Mouse (Mus musculus) limb, embryonic 14.5 days (tissue): ENCODE measurements around the gene Zfp606. TPM values are rescaled to one million over a fixed set of nuclear protein-coding genes. Genes with fewer than 3 reads are reported as not detected.
A peak's percentile ranks its signal among the peaks of the same experiment; 100 is the strongest.

Experiments used
- ATAC-seq: fragments of 200-750 bp; cut with Nextera tagmentation; 2 replicates; pipeline ENCODE4 v1.8.0; 2017; ENCODE audit warnings: low read depth, moderate number of reproducible peaks, moderate TSS enrichment; ENCODE audit not compliant: low FRiP score
- DNase-seq: peaks from one replicate; pipeline ENCODE4 v3.0.0-alpha.2; 2015; ENCODE audit warnings: low spot score
- H3K27ac ChIP-seq: fragments of 300-500 bp; sonication (generic); replicated peaks from 2 replicates; pipeline ENCODE4 v1.5.1; 2014; ENCODE audit warnings: low read depth, mild to moderate bottlenecking, low read length, moderate library complexity, mixed read lengths
- H3K27me3 ChIP-seq: fragments of 300-500 bp; sonication (generic); 2 replicates; pipeline ENCODE4 v1.6.1; 2014; ENCODE audit warnings: low read length, mixed read lengths; ENCODE audit not compliant: control insufficient read depth, insufficient read depth
- H3K36me3 ChIP-seq: fragments of 300-500 bp; sonication (generic); 2 replicates; pipeline ENCODE4 v1.6.1; 2014; ENCODE audit warnings: mild to moderate bottlenecking, low read length, moderate library complexity, mixed read lengths; ENCODE audit not compliant: control insufficient read depth, insufficient read depth
- H3K4me1 ChIP-seq: fragments of 300-500 bp; sonication (generic); 2 replicates; pipeline ENCODE4 v1.6.1; 2014; ENCODE audit warnings: antibody characterized with exemption, low read length, mixed read lengths; ENCODE audit not compliant: control insufficient read depth, insufficient read depth
- H3K4me2 ChIP-seq: fragments of 300-500 bp; sonication (generic); replicated peaks from 2 replicates; pipeline ENCODE4 v1.6.1; 2014; ENCODE audit warnings: low read depth, mild to moderate bottlenecking, low read length, moderate library complexity; ENCODE audit not compliant: severe bottlenecking
- H3K4me3 ChIP-seq: fragments of 300-500 bp; sonication (generic); replicated peaks from 2 replicates; pipeline ENCODE4 v1.5.1; 2014; ENCODE audit warnings: low read length
- H3K9ac ChIP-seq: fragments of 300-500 bp; sonication (generic); 2 replicates; pipeline ENCODE4 v1.6.1; 2014; ENCODE audit warnings: mild to moderate bottlenecking, low read depth, low read length, moderate library complexity; ENCODE audit not compliant: severe bottlenecking
- H3K9me3 ChIP-seq: fragments of 300-500 bp; sonication (generic); 2 replicates; pipeline ENCODE4 v1.6.1; 2016; ENCODE audit warnings: low read length; ENCODE audit not compliant: control insufficient read depth
- POLR2A ChIP-seq: fragments of 200-500 bp; IDR thresholded peaks from 2 replicates; pipeline ENCODE4 v1.8.0; 2012; ENCODE audit warnings: inconsistent platforms, mild to moderate bottlenecking, moderate library complexity, borderline replicate concordance; ENCODE audit not compliant: insufficient read depth, insufficient read length; ENCODE audit errors: extremely low read depth
- WGBS: fragments of 180-500 bp; shearing (Covaris S2); extraction: QIAGEN DNeasy Blood & Tissue Kit; methylation state at CpG from one replicate; pipeline ENCODE4 v1.1.7; 2014; 5-methylcytosine and 5-hydroxymethylcytosine counted together
- polyA plus RNA-seq, 2 experiments: library from polyadenylated mRNA; depleted of rRNA in 1 of 2; stranded (reverse) in 1 of 2; unstranded in 1 of 2; fragments of >200 nt; fragmentation: Nextera tagmentation in 1 of 2; extraction: Ambion mirVana in 1 of 2; gene quantifications; 2 replicates each; pipeline versions ENCODE4 v1.2.1 to v1.2.3; 2012 to 2014

The Zfp606 gene
- polyA plus RNA-seq (2012; rRNA removed), result 9.6 and 12.3 TPM in 2 replicates
- polyA plus RNA-seq (2014; fragmentation: Nextera tagmentation; extraction: Ambion mirVana), result 23.5 and 27.9 TPM in 2 replicates

DNA sequence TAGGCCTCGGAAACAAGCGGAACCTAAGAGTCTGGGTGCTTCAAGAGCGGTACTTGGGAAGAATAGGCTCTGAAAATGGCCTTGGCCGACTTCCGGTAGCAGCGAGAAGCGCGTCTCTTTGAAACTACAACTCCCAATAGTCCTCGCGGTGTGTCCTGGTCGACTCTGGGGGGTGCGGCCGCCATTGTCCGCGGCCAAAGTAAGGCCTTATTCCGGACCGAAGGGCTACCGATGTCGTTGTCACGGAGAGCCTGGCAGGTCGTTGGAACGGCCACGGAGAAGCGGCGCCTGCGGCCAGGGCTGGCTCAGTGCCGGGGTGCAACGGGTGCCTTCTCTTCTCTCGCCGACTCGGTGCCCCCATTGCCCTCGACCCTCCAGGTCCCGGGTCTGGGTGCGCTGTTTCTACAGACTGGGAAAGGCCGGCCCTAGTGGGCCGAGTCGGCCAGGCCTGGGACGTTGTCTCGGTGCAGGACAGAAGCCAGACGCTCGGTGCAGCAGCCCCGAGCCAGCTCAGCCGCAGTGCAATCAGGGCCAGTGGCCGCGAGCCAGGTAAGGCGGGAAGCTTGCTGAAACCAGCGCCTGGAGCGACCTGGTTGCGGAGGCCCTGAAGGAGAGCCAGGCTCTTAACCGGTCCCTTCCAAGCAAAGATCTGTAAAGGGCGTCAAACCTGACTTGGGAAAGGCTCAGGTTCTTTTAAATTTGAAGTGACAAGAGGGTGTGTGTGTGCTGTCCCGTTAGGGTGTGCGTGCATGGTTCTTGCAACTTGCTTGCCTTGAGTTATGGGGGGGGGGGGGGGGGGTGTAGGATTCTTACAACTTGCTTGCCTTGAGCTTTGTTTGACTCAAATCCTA, at the start of gene Zfp606:
Gene Zfp606 (plus strand): TSS at position 136 of the 851 bp plus-strand sequence.
- Histone ChIP-seq H3K36me3 (peaks cover 33% of the 10 kb centered on the region), H3K9me3 (peaks cover 15% of the 10 kb centered on the region; the same call in 1 of the 2 replicates), H3K4me3 (peak within 1 kb of the TSS; percentile 84), H3K9ac (peak within 1 kb of the TSS; percentile 97), H3K4me2 (peak within 1 kb of the TSS; percentile 49), H3K27me3 (no peaks in the 10 kb centered on the region), H3K4me1 (no peaks in the 10 kb centered on the region), H3K27ac (peak within 1 kb of the TSS; percentile 92)
- DNase-seq (peak; percentile 94), ATAC-seq (peak; percentile 97)
- peak; percentile 44; the same call in 1 of the 2 replicates for TF ChIP-seq POLR2A
- 1% methylated on average over 52 of the region's 53 CpGs for WGBS

DNA sequence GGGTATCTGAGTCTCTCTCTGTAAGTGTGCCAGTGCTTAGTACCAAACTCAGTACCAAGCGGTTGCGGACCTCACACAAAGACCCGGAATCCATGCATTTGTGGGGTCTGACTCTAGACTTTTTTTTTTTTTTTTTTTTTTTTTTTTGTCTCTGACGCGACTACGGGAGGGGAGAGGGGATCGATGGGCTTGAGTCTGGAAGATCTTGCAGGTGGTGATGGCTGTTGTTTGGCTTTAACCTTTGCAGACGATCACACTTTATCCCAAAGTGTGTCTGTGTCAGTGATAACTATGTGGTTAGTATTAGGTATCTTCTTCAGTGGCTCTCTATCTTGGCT, 885 bp downstream of the Zfp606 start:
- no peaks in the 10 kb centered on the region for H3K27me3 ChIP-seq
- H3K9me3 ChIP-seq, result peaks cover 16% of the 10 kb centered on the region; the same call in 1 of the 2 replicates
- no peak for TF ChIP-seq POLR2A
- ATAC-seq (peak; percentile 19; the same call in 1 of the 2 replicates), DNase-seq (peak; percentile 16)
- peak overlapping the region; percentile 97 for H3K9ac ChIP-seq
- H3K4me1 ChIP-seq, result no peaks in the 10 kb centered on the region
- WGBS, result 3% methylated on average over 7 of the region's 8 CpGs
- H3K36me3 ChIP-seq, result peaks cover 39% of the 10 kb centered on the region
- peak overlapping the region; percentile 84 for H3K4me3 ChIP-seq
- H3K4me2 ChIP-seq, result peak overlapping the region; percentile 49
- peak overlapping the region; percentile 92; the same call in 1 of the 2 replicates for H3K27ac ChIP-seq

DNA sequence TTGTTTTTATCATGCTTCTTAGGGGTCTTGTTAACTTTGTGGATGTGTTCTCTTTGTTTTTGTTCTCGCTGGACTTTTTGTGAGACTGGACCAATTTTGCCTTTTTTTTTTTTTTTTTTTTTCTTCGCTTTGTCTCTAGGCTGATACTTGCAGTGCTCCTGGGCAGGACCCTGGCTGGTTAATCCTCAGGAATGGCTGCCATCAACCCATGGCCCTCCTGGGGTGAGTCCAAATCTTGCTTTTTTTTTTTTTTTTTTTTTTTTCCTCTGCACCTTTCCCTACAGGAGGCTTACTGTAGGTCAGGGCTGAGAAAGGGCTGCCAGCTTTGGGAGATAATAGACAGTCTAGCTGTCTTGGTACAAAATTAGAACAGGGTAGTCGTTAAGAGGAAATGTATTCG, 1.4 kb downstream of the Zfp606 start:
- no peak for TF ChIP-seq POLR2A
- Histone ChIP-seq H3K9ac (peak overlapping the region; percentile 97; the same call in 1 of the 2 replicates), H3K9me3 (peaks cover 19% of the 10 kb centered on the region; the same call in 1 of the 2 replicates), H3K27me3 (no peaks in the 10 kb centered on the region), H3K27ac (no peak overlapping the region), H3K4me1 (no peaks in the 10 kb centered on the region), H3K4me2 (peak overlapping the region; percentile 49), H3K4me3 (peak overlapping the region; percentile 84), H3K36me3 (peaks cover 44% of the 10 kb centered on the region)
- no peak for DNase-seq
- ATAC-seq, result no peak
- WGBS, result 78% methylated on average over 4 of the region's 4 CpGs

DNA sequence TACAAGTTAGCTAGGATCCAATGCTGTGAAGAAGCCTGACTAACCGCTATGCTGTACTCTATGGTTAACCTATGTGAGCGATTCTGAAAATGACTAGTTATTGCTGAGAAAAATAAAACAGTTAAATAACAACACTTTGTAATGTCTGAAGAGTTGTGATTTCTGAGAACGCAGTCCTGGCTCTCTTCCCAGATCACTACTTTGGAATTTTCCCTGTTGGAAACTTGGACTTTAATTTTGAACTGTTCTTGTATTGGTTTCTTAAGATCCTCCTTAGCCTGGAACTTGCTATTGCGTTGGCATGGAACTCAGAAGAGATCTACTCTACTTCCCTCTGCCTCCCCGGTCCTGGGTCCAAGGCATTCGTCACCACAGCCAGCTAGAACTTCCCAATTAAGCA, 5.7 kb downstream of the Zfp606 start:
- ATAC-seq, result no peak
- H3K9ac ChIP-seq, result no peak overlapping the region
- H3K4me2 ChIP-seq, result no peak overlapping the region
- WGBS, result 94% methylated on average over 6 of the region's 6 CpGs
- H3K9me3 ChIP-seq, result peaks cover 59% of the 10 kb centered on the region
- no peak for DNase-seq
- no peak for TF ChIP-seq POLR2A
- no peak overlapping the region for H3K27ac ChIP-seq
- H3K4me3 ChIP-seq, result no peak overlapping the region
- H3K36me3 ChIP-seq, result peaks cover 87% of the 10 kb centered on the region
- H3K4me1 ChIP-seq, result no peaks in the 10 kb centered on the region
- H3K27me3 ChIP-seq, result no peaks in the 10 kb centered on the region

DNA sequence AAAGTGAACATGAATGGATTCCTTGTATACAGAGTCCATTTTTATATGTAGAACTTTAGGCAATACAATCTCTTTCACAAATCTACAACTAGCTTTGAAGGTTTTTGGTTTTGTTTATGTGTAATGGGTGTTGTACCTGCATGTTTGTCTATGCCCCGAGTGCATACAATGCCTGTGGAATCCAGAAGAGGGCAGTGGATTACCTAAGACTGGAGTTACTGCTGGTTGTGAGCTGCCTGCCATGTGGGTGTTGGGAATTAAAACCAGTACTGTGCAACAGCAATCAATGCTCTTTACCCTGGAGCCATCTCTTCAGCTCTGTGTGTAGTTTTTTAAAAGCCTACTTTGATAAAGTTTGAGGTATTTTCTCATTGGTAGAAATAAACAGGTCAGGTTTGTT, 7.9 kb downstream of the Zfp606 start:
- no peak overlapping the region for H3K4me3 ChIP-seq
- no peak for DNase-seq
- H3K4me1 ChIP-seq, result no peaks in the 10 kb centered on the region
- TF ChIP-seq POLR2A, result no peak
- peaks cover 71% of the 10 kb centered on the region for H3K9me3 ChIP-seq
- no peak overlapping the region for H3K4me2 ChIP-seq
- WGBS, result 92% methylated on average over 1 of the region's 1 CpGs
- H3K27ac ChIP-seq, result no peak overlapping the region
- no peaks in the 10 kb centered on the region for H3K27me3 ChIP-seq
- H3K36me3 ChIP-seq, result peaks cover 99% of the 10 kb centered on the region
- no peak overlapping the region for H3K9ac ChIP-seq
- ATAC-seq, result no peak
